Mouse (Mus musculus): ENCODE results near the gene Traf1.

DNA sequence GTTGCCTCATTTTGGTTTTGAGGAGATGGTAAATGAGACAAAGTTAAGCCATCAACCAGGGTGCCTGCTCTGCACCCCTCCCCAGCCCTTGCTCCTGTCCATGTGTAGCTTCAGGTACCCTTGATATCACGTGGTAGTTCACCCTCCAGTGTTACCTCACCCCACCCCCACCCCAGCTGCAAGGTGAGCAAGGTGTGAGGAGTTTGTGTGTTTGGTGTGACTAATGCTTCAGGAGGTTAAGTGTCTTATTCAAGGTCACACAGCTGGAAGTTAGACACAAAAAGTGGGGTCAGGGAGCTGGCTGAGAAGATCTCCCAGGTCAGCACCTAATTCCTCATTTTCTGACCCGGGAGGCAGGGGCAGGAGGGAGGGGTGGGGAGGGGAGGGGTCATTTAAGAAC is 38.8 kb downstream of the Traf1 start:
- TF ChIP-seq POLR2A (IDR thresholded peaks at IDR 0.05; ENCODE audit: insufficient read depth, low read depth, low read length) (no peak), CTCF (IDR thresholded peaks at IDR 0.05) (no peak), EP300 (IDR thresholded peaks at IDR 0.05; ENCODE audit: insufficient read depth, low read depth, low read length) (no peak)

Measured in heart, adult 2 months (tissue).